Mouse (Mus musculus) right cerebral cortex, postnatal 25 days (tissue): Measurements from ENCODE around the gene Ranbp6.
A peak's percentile ranks its signal among the peaks of the same experiment; 100 is the strongest.

Source experiments
- DNase-seq: peaks from one replicate; pipeline ENCODE4 v3.0.0; 2022

Ranbp6 gene

DNA sequence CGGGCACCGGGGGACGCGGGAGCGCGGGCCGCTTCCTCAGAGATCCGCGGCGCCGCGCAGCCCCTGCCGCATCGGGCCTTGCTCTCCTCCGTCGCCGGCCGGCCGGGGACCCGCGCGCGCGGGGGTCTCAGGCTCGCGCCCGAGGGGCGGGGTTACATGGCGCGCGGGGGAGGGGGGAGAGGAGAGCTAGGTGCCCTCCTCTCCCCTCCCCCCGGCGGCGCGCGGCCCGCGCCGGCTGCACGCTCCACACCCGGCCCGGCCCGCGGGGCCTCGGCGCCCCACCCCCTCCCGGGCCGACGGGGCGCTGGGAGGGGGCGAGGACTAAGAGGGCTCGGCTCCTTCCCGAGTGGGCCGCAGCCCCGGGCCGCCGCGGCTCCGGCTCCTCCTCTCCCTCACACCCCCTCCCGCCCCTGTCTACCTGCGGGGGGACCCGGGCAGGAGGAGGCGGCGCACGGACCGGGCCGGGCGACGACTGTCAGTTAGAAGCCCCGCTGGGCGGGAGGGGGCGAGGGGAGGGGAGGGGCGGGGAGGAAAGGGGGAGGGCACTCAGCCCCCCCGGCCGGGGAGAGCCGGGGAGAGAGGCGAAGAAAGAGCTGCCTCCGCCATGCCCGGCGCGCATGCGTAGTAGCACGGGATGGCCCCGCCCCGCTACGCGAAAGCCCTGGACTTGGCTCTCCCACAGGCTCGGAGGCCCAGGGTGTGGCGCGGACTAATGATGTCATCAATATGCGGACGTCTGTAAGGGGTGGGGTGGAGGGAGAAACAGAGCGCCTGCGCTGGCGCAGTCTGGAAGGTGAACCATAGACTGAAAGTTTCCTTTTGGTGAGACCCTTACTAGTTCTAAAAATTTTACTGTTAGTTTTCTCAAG, 6.6 kb downstream of the Ranbp6 start, which contains the start of gene 9930021J03Rik:
9930021J03Rik (minus strand) TSS at position 73 of the 869 bp plus-strand sequence.
- DNase-seq: peak; percentile 97

DNA sequence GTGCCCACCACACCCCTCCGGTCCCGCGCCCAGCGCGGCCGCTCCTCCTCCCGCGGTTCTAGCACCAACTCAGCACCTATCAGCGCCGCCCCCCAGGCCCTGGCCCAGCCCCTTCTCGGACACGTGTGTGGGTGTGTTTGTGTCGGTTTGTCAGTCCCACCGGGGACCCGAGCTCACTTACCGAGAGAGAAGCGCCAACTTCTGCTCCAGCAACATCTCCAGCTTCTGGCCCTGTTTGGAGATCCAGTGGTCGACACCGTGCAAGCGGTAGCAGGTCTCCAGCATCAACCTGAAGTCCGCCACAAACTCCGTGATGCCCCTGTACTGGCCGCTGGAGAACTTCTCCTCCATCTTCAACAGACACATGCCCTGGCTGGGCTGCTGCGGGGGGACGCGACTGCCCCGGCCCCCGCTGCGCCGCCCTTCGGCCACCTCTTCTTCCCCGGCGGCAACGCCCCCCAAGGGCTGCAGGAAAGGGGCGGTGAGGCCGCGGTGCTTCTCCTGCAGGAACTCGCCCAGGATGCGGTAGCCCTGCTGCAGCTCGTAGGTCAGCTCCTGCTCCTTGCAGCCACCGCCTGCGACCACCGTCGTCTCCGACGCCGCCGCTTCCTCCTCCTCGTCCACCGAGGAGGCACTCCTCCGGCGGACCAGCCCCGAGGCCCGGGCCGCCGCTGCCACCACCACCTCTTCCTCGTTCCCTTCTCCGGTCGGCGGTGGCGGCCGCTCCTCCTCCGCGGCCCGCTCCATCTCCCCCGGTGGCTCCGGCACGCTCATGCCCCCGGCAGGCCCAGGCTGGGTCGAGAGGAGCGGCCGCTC, 7.5 kb downstream of the Ranbp6 start:
- DNase-seq: peak; percentile 57

DNA sequence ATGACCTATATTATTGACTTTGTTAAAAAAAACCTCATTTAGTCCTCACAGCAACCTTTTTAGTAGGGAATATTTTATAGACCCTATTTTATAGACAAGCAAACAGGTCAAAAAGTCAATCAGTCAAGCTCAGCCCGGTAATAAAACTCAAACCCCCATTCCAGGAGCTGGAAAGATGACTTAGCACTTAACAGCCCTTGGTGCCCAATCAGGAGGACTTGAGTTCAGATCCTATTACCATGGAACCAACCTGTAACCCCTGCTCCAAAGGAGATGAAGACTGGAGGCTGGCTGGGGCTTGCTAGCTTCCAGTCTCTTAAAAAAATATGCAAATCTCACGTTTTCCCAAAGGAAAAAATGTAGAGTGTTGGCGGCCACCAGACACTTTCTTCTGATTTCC, 8.8 kb downstream of the Ranbp6 start:
- no peak for DNase-seq

DNA sequence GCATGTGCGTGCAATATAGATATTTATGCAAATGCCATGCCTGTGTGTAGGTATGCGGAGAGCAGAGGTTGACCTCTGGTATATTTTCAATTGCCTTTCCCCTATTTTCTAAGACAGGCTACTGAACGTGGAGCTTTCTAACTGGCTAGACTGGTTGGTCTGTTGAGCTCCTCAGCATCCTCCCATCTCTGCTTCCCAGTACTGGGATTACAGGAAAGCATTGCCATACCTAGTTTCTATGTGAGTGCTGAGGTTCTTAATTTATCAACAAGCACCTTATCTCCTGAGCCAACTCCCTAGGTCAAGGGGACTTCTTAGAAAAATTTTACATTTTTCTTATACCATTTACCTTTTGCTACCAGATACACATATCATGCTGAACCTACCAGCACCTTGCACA, 15.4 kb downstream of the Ranbp6 start:
- DNase-seq: no peak

DNA sequence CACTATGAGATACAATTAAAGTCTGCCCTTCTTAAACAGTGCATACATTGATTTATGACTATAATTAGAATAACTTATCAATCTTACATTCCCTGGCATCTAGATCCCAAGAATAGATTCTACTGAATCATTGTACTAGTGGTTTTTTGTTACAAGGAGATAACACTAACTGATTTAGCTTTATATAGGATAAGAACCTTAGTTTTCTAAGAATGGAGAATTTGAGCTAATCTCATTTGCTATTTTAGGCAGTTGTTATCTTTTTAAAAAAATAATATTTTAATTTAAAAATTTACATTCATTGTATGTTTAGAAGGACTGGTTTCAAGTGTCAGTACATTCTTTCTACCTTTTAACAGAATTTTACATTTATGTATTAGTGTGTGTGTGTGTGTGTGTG, 24.8 kb downstream of the Ranbp6 start:
- DNase-seq: no peak

DNA sequence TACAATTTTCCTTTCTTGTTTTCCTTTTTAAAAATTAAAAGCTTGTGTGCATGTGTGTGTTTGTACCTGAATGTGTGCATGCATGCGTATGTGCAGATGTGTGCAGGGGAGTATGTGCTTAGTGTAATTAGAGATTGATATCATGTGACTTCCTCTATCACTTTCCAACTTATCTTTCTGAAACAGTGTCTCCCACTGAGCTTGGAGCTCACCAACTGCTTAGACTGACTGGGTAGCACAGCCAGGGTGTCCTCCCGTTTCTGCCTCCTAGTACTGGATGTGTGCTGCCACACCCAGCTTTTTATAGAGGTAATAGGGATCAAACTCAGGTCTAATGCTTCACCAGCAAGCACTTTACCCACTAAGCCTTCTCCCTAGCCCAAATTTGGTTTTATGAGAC, 29.9 kb downstream of the Ranbp6 start:
- no peak for DNase-seq
